10 mouse cellular contexts compared by ENCODE assay signal in the genomic region with DNA sequence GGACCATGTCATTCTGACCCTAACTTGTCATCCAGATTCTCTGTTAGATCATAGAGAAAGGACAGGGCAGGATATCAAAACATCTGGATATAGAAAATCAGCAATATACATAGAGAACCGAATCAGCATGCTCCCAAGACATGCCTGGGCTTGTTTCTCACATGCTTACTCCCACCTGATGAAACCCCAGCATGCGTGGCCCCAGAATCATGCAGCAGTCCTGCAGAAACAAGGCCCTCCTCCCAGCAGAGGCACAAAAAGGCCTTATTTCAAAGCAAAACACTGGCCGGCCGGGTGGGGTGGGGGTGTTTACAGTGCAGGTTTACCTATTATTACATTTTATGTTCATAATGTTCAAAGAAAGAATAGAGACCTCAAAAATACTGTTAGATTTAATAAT. TPM values are rescaled to one million over a fixed set of nuclear protein-coding genes. Genes with fewer than 3 reads are reported as not detected.
DNase-seq lines count a peak whose midpoint lies in the region; ATAC-seq and TF ChIP-seq lines count a peak whose summit lies in the region.
"Had no signal": no experiment of that assay in that cellular context is flagged by ENCODE, and none has a peak within 500 bp of the region (broad histone marks: within the 10 kb centered on the region; RNA-seq: fewer than 3 reads in every experiment).

No protein-coding gene starts in this region.

- H3K4me3 ChIP-seq in liver, embryonic 14.5 days (ENCODE audit: insufficient read depth in 1 of 2, low read depth in 2 of 2, low read length in 2 of 2), result no peak overlapping the region
- H3K4me3 ChIP-seq in hindbrain, embryonic 13.5 days, result peak overlapping the region; percentile 82
- H3K4me3 ChIP-seq in neural tube, embryonic 15.5 days (replicated peaks), result peak overlapping the region; percentile 89

- H3K9ac ChIP-seq in liver, embryonic 14.5 days (replicated peaks), result no peak overlapping the region
- peak overlapping the region; percentile 74 for H3K9ac ChIP-seq in hindbrain, embryonic 13.5 days
- peak overlapping the region; percentile 55 for H3K9ac ChIP-seq in neural tube, embryonic 15.5 days (replicated peaks)

- TF ChIP-seq CTCF in liver, embryonic 14.5 days (IDR thresholded peaks at IDR 0.05; ENCODE audit: low read depth), result no peak
- TF ChIP-seq CTCF in brain, embryonic 14.5 days (IDR thresholded peaks at IDR 0.05; ENCODE audit: borderline replicate concordance, extremely low read depth, insufficient read depth, insufficient read length), result no peak

- ATAC-seq in liver, embryonic 14.5 days (ENCODE audit: insufficient read depth), result no peak
- ATAC-seq in hindbrain, embryonic 13.5 days (ENCODE audit: low FRiP score), result no peak
- ATAC-seq in neural tube, embryonic 15.5 days (ENCODE audit: low FRiP score), result no peak

- peaks cover 18% of the 10 kb centered on the region for H3K27me3 ChIP-seq in liver, embryonic 14.5 days (ENCODE audit: control insufficient read depth, insufficient read depth, low read length)
- H3K27me3 ChIP-seq in hindbrain, embryonic 13.5 days, result no peaks in the 10 kb centered on the region
- no peaks in the 10 kb centered on the region for H3K27me3 ChIP-seq in neural tube, embryonic 15.5 days (replicated peaks)

- WGBS in liver, embryonic 14.5 days (ENCODE audit: insufficient replicate concordance), result 61% methylated on average over 4 of the region's 4 CpGs
- WGBS in hindbrain, embryonic 13.5 days, result 42% methylated on average over 4 of the region's 4 CpGs
- WGBS in neural tube, embryonic 15.5 days, result 31% methylated on average over 4 of the region's 4 CpGs

- DNase-seq in liver, embryonic 14.5 days (ENCODE audit: low read depth in 3 of 3, low spot score in 3 of 3), result no peak
- DNase-seq in liver, result no peak
- peak; percentile 62 for DNase-seq in brain, embryonic 14.5 days (ENCODE audit: low read depth)
- DNase-seq in kidney, postnatal 4 days, result no peak
- no peak for DNase-seq in left cerebral cortex, adult 8-10 months (ENCODE audit: low spot score in 2 of 2)
- no peak for DNase-seq in heart, postnatal 4 days
- DNase-seq: cerebellum, adult 11 months; spleen, adult 18-20 months had no signal

- H3K27ac ChIP-seq in liver, embryonic 14.5 days, result no peak overlapping the region
- H3K27ac ChIP-seq in hindbrain, embryonic 13.5 days, result 0 out of 2 replicates have a peak overlapping the region, but pooled peaks have one; percentile 23
- H3K27ac ChIP-seq in neural tube, embryonic 15.5 days (replicated peaks), result peak overlapping the region; percentile 63; the same call in 1 of the 2 replicates

- TF ChIP-seq EP300 in liver, embryonic 14.5 days (IDR thresholded peaks at IDR 0.05; ENCODE audit: low read depth), result no peak

- H3K9me3 ChIP-seq in liver, embryonic 14.5 days (ENCODE audit: control insufficient read depth, low read length), result no peaks in the 10 kb centered on the region
- H3K9me3 ChIP-seq in hindbrain, embryonic 13.5 days, result no peaks in the 10 kb centered on the region
- H3K9me3 ChIP-seq in neural tube, embryonic 15.5 days (replicated peaks), result no peaks in the 10 kb centered on the region

- no peak for TF ChIP-seq POLR2A in brain, embryonic 14.5 days (IDR thresholded peaks at IDR 0.05; ENCODE audit: borderline replicate concordance, extremely low read depth, insufficient read depth, insufficient read length, poor library complexity, severe bottlenecking)

- no peaks in the 10 kb centered on the region for H3K36me3 ChIP-seq in liver, embryonic 14.5 days (replicated peaks; ENCODE audit: control insufficient read depth, insufficient read depth, low read depth)
- no peaks in the 10 kb centered on the region for H3K36me3 ChIP-seq in hindbrain, embryonic 13.5 days
- H3K36me3 ChIP-seq in neural tube, embryonic 15.5 days, result no peaks in the 10 kb centered on the region

- peaks cover 0 to 8% of the 10 kb centered on the region in 2 experiments; a peak in 3 of 4 replicates for H3K4me1 ChIP-seq in liver, embryonic 14.5 days (replicated peaks; ENCODE audit: control insufficient read depth in 2 of 2, insufficient read depth in 2 of 2, low read length in 1 of 2)
- H3K4me1 ChIP-seq in hindbrain, embryonic 13.5 days (replicated peaks), result peaks cover 44% of the 10 kb centered on the region
- peaks cover 35% of the 10 kb centered on the region for H3K4me1 ChIP-seq in neural tube, embryonic 15.5 days

- H3K4me2 ChIP-seq in liver, embryonic 14.5 days (ENCODE audit: low read depth), result 0 out of 2 replicates have a peak overlapping the region, but pooled peaks have one; percentile 13
- peak overlapping the region; percentile 76 for H3K4me2 ChIP-seq in hindbrain, embryonic 13.5 days
- H3K4me2 ChIP-seq in neural tube, embryonic 15.5 days, result peak overlapping the region; percentile 67

RNA-seq across cellular contexts. Expression of a gene that starts 1.6 kb away (rescaled TPM):
- polyA plus RNA-seq in liver, embryonic 14.5 days (2012; rRNA removed), result 0.62 and 0.74 TPM in 2 replicates
- polyA plus RNA-seq in liver, embryonic 14.5 days (2014; fragmentation: Nextera tagmentation; extraction: Ambion mirVana), result 0.42 and 0.43 TPM in 2 replicates
- 15.0 and 20.6 TPM in 2 replicates for polyA plus RNA-seq in brain, embryonic 14.5 days (2012; rRNA removed)
- polyA plus RNA-seq in hindbrain, embryonic 13.5 days (2015; fragmentation: Nextera tagmentation; extraction: Ambion mirVana), result 7.6 and 8.2 TPM in 2 replicates
- 7.5 and 7.6 TPM in 2 replicates for polyA plus RNA-seq in neural tube, embryonic 15.5 days (2015; fragmentation: Nextera tagmentation; extraction: Ambion mirVana)
- total RNA-seq in left cerebral cortex, adult 8-10 months (2022), result 10 to 100 TPM; 67.5 to 74.8 (median 70.6) TPM
- 10 to 100 TPM; 13.8 to 14.1 TPM for total RNA-seq in heart, postnatal 4 days (2021)

RNA-seq across cellular contexts. Expression of a gene that starts 33.3 kb away (rescaled TPM):
- polyA plus RNA-seq in liver, embryonic 14.5 days (2012; rRNA removed), result 3.2 and 4.2 TPM in 2 replicates
- 3.5 and 6.1 TPM in 2 replicates for polyA plus RNA-seq in liver, embryonic 14.5 days (2014; fragmentation: Nextera tagmentation; extraction: Ambion mirVana)
- 21.8 and 27.6 TPM in 2 replicates for polyA plus RNA-seq in brain, embryonic 14.5 days (2012; rRNA removed)
- polyA plus RNA-seq in hindbrain, embryonic 13.5 days (2015; fragmentation: Nextera tagmentation; extraction: Ambion mirVana), result 14.2 and 14.7 TPM in 2 replicates
- 11.4 and 12.3 TPM in 2 replicates for polyA plus RNA-seq in neural tube, embryonic 15.5 days (2015; fragmentation: Nextera tagmentation; extraction: Ambion mirVana)
- total RNA-seq in left cerebral cortex, adult 8-10 months (2022), result 10 to 100 TPM; 59.1 to 68.3 (median 61.0) TPM
- 10 to 100 TPM; 42.0 to 44.3 TPM for total RNA-seq in heart, postnatal 4 days (2021)

Comparison
In these comparisons a context has a peak if more than half of its experiments do, and no peak if none do; other contexts are left out.
1. H3K4me2 ChIP-seq: peak in every context shown above with its lines; median percentile 76 in hindbrain, embryonic 13.5 days; 67 in neural tube, embryonic 15.5 days; 13 in liver, embryonic 14.5 days.
2. H3K4me3 ChIP-seq: peak in hindbrain, embryonic 13.5 days (single experiment) and neural tube, embryonic 15.5 days (single experiment); none in liver, embryonic 14.5 days (0 of 2).